Mouse (Mus musculus): ENCODE data around the gene Arid5b. TPM values are rescaled to one million over a fixed set of nuclear protein-coding genes. Genes with fewer than 3 reads are reported as not detected.

Arid5b gene
- polyA plus RNA-seq (2015; fragmentation: Nextera tagmentation; extraction: Ambion mirVana): 46.7 and 50.2 TPM in 2 replicates

GRCm38 (mm10) chr10:68278632-68279361 is at the start of gene Arid5b:
TSS of gene Arid5b (minus strand) at chr10:68278740.
- H3K36me3 ChIP-seq: peaks cover 7% of the 10 kb centered on the region; the same call in 1 of the 2 replicates
- H3K9ac ChIP-seq: peak within 1 kb of the TSS; percentile 65
- peak within 1 kb of the TSS; percentile 67 for H3K4me3 ChIP-seq (replicated peaks)
- no peaks in the 10 kb centered on the region for H3K9me3 ChIP-seq (replicated peaks)
- ATAC-seq (ENCODE audit: insufficient number of reproducible peaks, low FRiP score, low TSS enrichment, low read depth): no peak
- peak within 1 kb of the TSS; percentile 87 for H3K4me2 ChIP-seq (replicated peaks)
- WGBS: under 1% methylated on average over 24 of the region's 24 CpGs
- peaks cover 44% of the 10 kb centered on the region for H3K4me1 ChIP-seq
- peak within 1 kb of the TSS; percentile 96 for H3K27ac ChIP-seq (replicated peaks)
- H3K27me3 ChIP-seq: no peaks in the 10 kb centered on the region

DNA sequence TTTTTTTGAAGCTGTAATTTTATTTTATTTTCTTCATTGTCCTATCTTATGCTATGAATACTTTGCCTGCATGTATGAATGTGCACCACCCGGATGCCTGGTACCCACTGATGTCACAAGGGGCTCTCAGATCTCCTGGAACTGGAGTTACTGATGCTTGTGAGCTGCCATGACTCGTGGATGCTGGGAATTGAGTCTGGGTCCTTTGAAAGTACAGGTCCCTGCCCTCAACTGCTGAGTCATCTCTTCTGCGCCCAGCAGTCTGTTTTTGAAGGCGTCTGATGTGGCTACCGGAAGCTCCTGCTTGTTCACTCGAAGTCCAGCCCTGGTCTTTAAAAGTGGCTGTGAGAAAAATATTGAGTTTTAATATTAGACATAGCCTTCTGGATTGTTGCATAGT is 46.8 kb upstream of the Arid5b start:
- H3K4me1 ChIP-seq: no peaks in the 10 kb centered on the region

GRCm38 (mm10) chr10:68324061-68324460 is 45.5 kb upstream of the Arid5b start:
- peaks cover 6% of the 10 kb centered on the region; the same call in 1 of the 2 replicates for H3K4me1 ChIP-seq
- H3K9me3 ChIP-seq (replicated peaks): no peaks in the 10 kb centered on the region
- H3K27ac ChIP-seq (replicated peaks): no peak overlapping the region
- H3K36me3 ChIP-seq: no peaks in the 10 kb centered on the region
- ATAC-seq (ENCODE audit: insufficient number of reproducible peaks, low FRiP score, low TSS enrichment, low read depth): no peak
- H3K4me2 ChIP-seq (replicated peaks): 0 out of 2 replicates have a peak overlapping the region, but pooled peaks have one; percentile 8
- 55% methylated on average over 11 of the region's 11 CpGs for WGBS
- H3K27me3 ChIP-seq: no peaks in the 10 kb centered on the region
- no peak overlapping the region for H3K9ac ChIP-seq
- no peak overlapping the region for H3K4me3 ChIP-seq (replicated peaks)

More for the DNA sequence above, 46.8 kb upstream of the Arid5b start:
- Histone ChIP-seq H3K27ac (replicated peaks) (no peak overlapping the region), H3K27me3 (no peaks in the 10 kb centered on the region), H3K4me3 (replicated peaks) (no peak overlapping the region), H3K9ac (no peak overlapping the region), H3K36me3 (no peaks in the 10 kb centered on the region), H3K4me2 (replicated peaks) (no peak overlapping the region), H3K9me3 (replicated peaks) (no peaks in the 10 kb centered on the region)
- WGBS: 79% methylated on average over 6 of the region's 6 CpGs
- ATAC-seq (ENCODE audit: insufficient number of reproducible peaks, low FRiP score, low TSS enrichment, low read depth): no peak

- no peaks in the 10 kb centered on the region for H3K27me3 ChIP-seq
- no peaks in the 10 kb centered on the region for H3K36me3 ChIP-seq
- H3K9me3 ChIP-seq (replicated peaks): no peaks in the 10 kb centered on the region
- no peak overlapping the region for H3K9ac ChIP-seq
- no peak overlapping the region for H3K27ac ChIP-seq (replicated peaks)
- H3K4me2 ChIP-seq (replicated peaks): no peak overlapping the region
- H3K4me1 ChIP-seq: peaks cover 12% of the 10 kb centered on the region
- ATAC-seq (ENCODE audit: insufficient number of reproducible peaks, low FRiP score, low TSS enrichment, low read depth): no peak
- 61% methylated on average over 3 of the region's 3 CpGs for WGBS
- no peak overlapping the region for H3K4me3 ChIP-seq (replicated peaks)
Measured at GRCm38 (mm10) chr10:68323167-68323566, 44.6 kb upstream of the Arid5b start.

GRCm38 (mm10) chr10:68320986-68321385 is 42.4 kb upstream of the Arid5b start:
- ATAC-seq (ENCODE audit: insufficient number of reproducible peaks, low FRiP score, low TSS enrichment, low read depth): no peak
- no peaks in the 10 kb centered on the region for H3K27me3 ChIP-seq
- no peak overlapping the region for H3K4me3 ChIP-seq (replicated peaks)
- 76% methylated on average over 4 of the region's 4 CpGs for WGBS
- no peak overlapping the region for H3K27ac ChIP-seq (replicated peaks)
- no peak overlapping the region for H3K4me2 ChIP-seq (replicated peaks)
- no peaks in the 10 kb centered on the region for H3K36me3 ChIP-seq
- H3K4me1 ChIP-seq: peaks cover 12% of the 10 kb centered on the region
- no peak overlapping the region for H3K9ac ChIP-seq
- no peaks in the 10 kb centered on the region for H3K9me3 ChIP-seq (replicated peaks)

GRCm38 (mm10) chr10:68320496-68320895 is 42.0 kb upstream of the Arid5b start:
- Histone ChIP-seq H3K27me3 (no peaks in the 10 kb centered on the region), H3K27ac (replicated peaks) (no peak overlapping the region), H3K9me3 (replicated peaks) (no peaks in the 10 kb centered on the region), H3K4me1 (peaks cover 12% of the 10 kb centered on the region), H3K9ac (no peak overlapping the region), H3K4me2 (replicated peaks) (no peak overlapping the region), H3K36me3 (no peaks in the 10 kb centered on the region), H3K4me3 (replicated peaks) (no peak overlapping the region)
- 94% methylated on average over 5 of the region's 5 CpGs for WGBS
- ATAC-seq (ENCODE audit: insufficient number of reproducible peaks, low FRiP score, low TSS enrichment, low read depth): no peak

DNA sequence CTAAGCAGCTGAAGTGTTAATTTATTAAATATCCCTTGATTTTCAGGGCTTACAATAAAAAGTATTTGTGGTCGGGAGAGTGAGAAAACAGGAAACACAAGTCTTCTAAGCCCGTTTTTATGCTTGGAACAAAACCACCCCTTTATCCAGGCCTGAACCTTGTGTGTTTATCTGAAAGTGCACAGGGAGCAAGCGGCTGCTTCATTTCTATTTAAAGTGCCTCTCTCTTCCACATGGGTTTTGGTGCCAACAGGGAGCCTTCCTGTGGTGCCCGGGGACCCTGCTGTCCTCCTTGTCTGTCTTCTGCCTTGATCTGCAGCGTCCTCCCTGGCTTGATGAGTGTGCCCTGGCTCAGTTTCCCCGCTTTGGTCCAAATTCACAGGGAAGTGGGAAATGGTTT is 40.9 kb upstream of the Arid5b start:
- Histone ChIP-seq H3K27ac (replicated peaks) (peak overlapping the region; percentile 48; the same call in 1 of the 2 replicates), H3K27me3 (no peaks in the 10 kb centered on the region), H3K4me2 (replicated peaks) (no peak overlapping the region), H3K4me3 (replicated peaks) (no peak overlapping the region), H3K9ac (no peak overlapping the region), H3K4me1 (peaks cover 12% of the 10 kb centered on the region), H3K36me3 (no peaks in the 10 kb centered on the region), H3K9me3 (replicated peaks) (no peaks in the 10 kb centered on the region)
- WGBS: 33% methylated on average over 6 of the region's 6 CpGs
- no peak for ATAC-seq (ENCODE audit: insufficient number of reproducible peaks, low FRiP score, low TSS enrichment, low read depth)

DNA sequence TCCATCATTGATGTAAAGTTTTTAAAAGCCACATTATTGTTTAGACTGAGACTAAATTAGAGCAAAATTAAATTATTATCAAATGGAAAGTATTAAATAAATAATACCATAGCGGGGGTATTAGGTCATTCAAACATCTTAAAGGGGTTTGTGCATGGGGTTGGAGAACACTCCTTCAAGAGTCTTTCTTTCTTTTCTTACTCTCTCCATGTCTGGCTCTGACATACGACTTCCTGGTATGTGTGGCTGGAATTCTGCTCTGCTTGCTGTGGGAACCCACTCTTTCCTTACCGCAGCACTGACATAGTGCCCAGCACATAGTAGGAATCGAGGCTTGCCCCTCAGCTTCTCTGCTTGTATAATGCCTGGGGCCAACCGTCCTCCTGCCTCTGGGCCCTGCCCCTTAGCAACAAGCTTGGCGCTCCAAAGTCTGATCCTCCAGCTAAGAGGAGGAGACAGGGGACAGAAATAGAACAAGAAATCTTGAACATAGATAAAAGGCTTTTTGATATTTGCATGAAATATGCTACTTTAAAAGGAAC is 40.0 kb upstream of the Arid5b start:
- Histone ChIP-seq H3K4me2 (replicated peaks) (no peak overlapping the region), H3K4me3 (replicated peaks) (no peak overlapping the region), H3K36me3 (no peaks in the 10 kb centered on the region), H3K27ac (replicated peaks) (no peak overlapping the region), H3K4me1 (peaks cover 12% of the 10 kb centered on the region), H3K9me3 (replicated peaks) (no peaks in the 10 kb centered on the region), H3K27me3 (no peaks in the 10 kb centered on the region), H3K9ac (no peak overlapping the region)
- ATAC-seq (ENCODE audit: insufficient number of reproducible peaks, low FRiP score, low TSS enrichment, low read depth): no peak
- 46% methylated on average over 6 of the region's 6 CpGs for WGBS

DNA sequence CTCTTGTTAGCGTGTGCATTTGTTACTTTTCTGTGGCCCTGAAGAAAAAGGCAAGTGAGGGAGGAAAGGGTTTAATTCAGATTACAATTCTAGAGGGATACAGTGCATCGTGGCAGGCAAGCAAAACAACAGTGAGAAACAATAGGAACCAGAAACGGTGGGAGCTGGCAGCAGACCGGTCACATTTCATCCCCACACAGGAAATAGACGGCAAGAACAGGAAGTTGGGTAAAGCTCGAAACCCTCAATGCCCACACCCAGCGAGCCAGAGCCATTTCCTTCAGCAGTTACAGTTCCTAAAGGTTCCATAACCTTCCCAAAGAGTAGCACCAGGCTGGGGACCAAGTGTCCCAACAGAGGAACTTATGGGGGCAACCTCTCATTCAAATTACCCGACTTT is 34.2 kb upstream of the Arid5b start:
- Histone ChIP-seq H3K4me2 (replicated peaks) (no peak overlapping the region), H3K9me3 (replicated peaks) (no peaks in the 10 kb centered on the region), H3K4me1 (no peaks in the 10 kb centered on the region), H3K36me3 (no peaks in the 10 kb centered on the region), H3K4me3 (replicated peaks) (no peak overlapping the region), H3K27me3 (no peaks in the 10 kb centered on the region), H3K27ac (replicated peaks) (no peak overlapping the region), H3K9ac (no peak overlapping the region)
- no peak for ATAC-seq (ENCODE audit: insufficient number of reproducible peaks, low FRiP score, low TSS enrichment, low read depth)
- 71% methylated on average over 8 of the region's 8 CpGs for WGBS

DNA sequence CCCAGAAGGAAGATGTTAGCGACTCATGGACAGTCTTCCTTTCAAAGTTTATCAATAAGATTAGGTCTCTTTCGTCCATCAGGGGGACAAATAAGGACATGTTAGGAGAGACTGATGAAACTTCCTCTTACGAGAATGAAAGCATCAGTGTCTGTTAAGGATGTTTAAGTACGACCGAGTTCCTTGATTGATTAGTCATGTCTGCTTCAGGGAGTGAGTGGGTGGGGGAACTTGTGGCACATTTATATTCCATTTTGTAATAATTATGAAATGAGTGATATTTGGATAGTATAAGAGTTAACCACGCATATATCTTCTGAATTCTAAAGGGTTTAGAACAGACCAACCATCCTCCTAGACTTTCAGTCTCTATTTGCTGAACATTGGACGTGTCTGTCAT is 22.5 kb upstream of the Arid5b start:
- no peaks in the 10 kb centered on the region for H3K36me3 ChIP-seq
- no peaks in the 10 kb centered on the region for H3K9me3 ChIP-seq (replicated peaks)
- H3K4me3 ChIP-seq (replicated peaks): no peak overlapping the region
- no peaks in the 10 kb centered on the region for H3K27me3 ChIP-seq
- H3K27ac ChIP-seq (replicated peaks): no peak overlapping the region
- H3K4me2 ChIP-seq (replicated peaks): no peak overlapping the region
- no peak for ATAC-seq (ENCODE audit: insufficient number of reproducible peaks, low FRiP score, low TSS enrichment, low read depth)
- no peaks in the 10 kb centered on the region for H3K4me1 ChIP-seq
- H3K9ac ChIP-seq: no peak overlapping the region
- 73% methylated on average over 7 of the region's 7 CpGs for WGBS

- H3K36me3 ChIP-seq: no peaks in the 10 kb centered on the region
- no peaks in the 10 kb centered on the region for H3K9me3 ChIP-seq (replicated peaks)
- 71% methylated on average over 4 of the region's 4 CpGs for WGBS
- H3K27ac ChIP-seq (replicated peaks): no peak overlapping the region
- H3K4me3 ChIP-seq (replicated peaks): no peak overlapping the region
- H3K9ac ChIP-seq: no peak overlapping the region
- no peak overlapping the region for H3K4me2 ChIP-seq (replicated peaks)
- no peak for ATAC-seq (ENCODE audit: insufficient number of reproducible peaks, low FRiP score, low TSS enrichment, low read depth)
- no peaks in the 10 kb centered on the region for H3K27me3 ChIP-seq
- no peaks in the 10 kb centered on the region for H3K4me1 ChIP-seq
Measured at GRCm38 (mm10) chr10:68289465-68289864, 10.9 kb upstream of the Arid5b start.
